8 mouse cellular contexts compared by ENCODE assay signal in the genomic region with DNA sequence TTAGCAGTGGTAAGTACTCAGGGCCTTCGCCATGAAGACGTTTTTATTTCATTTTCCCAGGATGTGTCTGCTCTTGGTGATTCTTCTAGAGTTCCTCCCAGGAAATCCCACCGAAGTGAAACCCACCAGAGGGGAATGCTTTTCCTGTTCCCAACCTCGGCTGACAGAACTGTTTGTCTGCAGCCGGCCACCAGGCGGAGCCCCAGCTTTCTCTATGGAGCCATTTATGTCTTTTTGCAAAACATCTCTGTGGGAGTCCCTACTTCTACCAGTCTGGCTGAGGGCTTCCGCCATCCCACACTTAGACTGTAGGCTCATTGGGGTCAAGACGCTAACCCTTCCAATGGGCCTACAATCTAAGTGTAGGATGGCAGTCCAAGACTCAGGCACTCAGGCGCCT. TPM values are rescaled to one million over a fixed set of nuclear protein-coding genes. Genes with fewer than 3 reads are reported as not detected.
A peak's percentile ranks its signal among the peaks of the same experiment; 100 is the strongest.
DNase-seq lines count a peak whose midpoint lies in the region; ATAC-seq and TF ChIP-seq lines count a peak whose summit lies in the region.

No protein-coding gene starts in this region.

- no peaks in the 10 kb centered on the region for H3K9me3 ChIP-seq in intestine, postnatal 0 days (ENCODE audit: control insufficient read depth)
- no peaks in the 10 kb centered on the region for H3K9me3 ChIP-seq in limb, embryonic 10.5 days (replicated peaks)
- no peaks in the 10 kb centered on the region for H3K9me3 ChIP-seq in midbrain, embryonic 13.5 days

- H3K4me1 ChIP-seq in intestine, postnatal 0 days (replicated peaks; ENCODE audit: control insufficient read depth, insufficient read depth, low read length), result no peaks in the 10 kb centered on the region
- H3K4me1 ChIP-seq in limb, embryonic 10.5 days, result peaks cover 8% of the 10 kb centered on the region
- 0 out of 2 replicates have a peak, but pooled peaks cover 10% of the 10 kb centered on the region for H3K4me1 ChIP-seq in midbrain, embryonic 13.5 days (replicated peaks)

- ATAC-seq in intestine, postnatal 0 days, result no peak
- ATAC-seq in midbrain, embryonic 13.5 days, result peak; percentile 72

- peak; percentile 85 for TF ChIP-seq CTCF in intestine, postnatal 0 days (IDR thresholded peaks at IDR 0.05; ENCODE audit: low read depth)

- WGBS in intestine, postnatal 0 days, result 11% methylated on average over 9 of the region's 9 CpGs
- 11% methylated on average over 9 of the region's 9 CpGs for WGBS in limb, embryonic 10.5 days
- whole genome bisulfite sequencing in midbrain, embryonic 13.5 days, result 10% methylated on average over 9 of the region's 9 CpGs

- DNase-seq in gastrocnemius, adult 18-20 months (ENCODE audit: low spot score), result peak; percentile 29
- no peak for DNase-seq in gastrocnemius, postnatal 25 days
- DNase-seq in embryo, embryonic 11 days, result peak; percentile 89
- DNase-seq in heart, adult 11 months, result peak; percentile 92
- DNase-seq in limb, embryonic 10.5 days (ENCODE audit: low spot score), result peak; percentile 84
- DNase-seq in spleen, postnatal 4 days (ENCODE audit: low spot score in 2 of 2), result peak; percentile 50 to 76

- H3K4me2 ChIP-seq in intestine, postnatal 0 days (replicated peaks; ENCODE audit: low read depth), result peak overlapping the region; percentile 54
- H3K4me2 ChIP-seq in midbrain, embryonic 13.5 days (replicated peaks), result peak overlapping the region; percentile 54

- no peak overlapping the region for H3K27ac ChIP-seq in intestine, postnatal 0 days (ENCODE audit: low read depth, low read length)
- peak overlapping the region; percentile 72 for H3K27ac ChIP-seq in limb, embryonic 10.5 days
- no peak overlapping the region for H3K27ac ChIP-seq in midbrain, embryonic 13.5 days

- no peak overlapping the region for H3K9ac ChIP-seq in intestine, postnatal 0 days (ENCODE audit: low read depth, low read length)
- H3K9ac ChIP-seq in midbrain, embryonic 13.5 days (replicated peaks), result peak overlapping the region; percentile 51; the same call in 1 of the 2 replicates

- peak overlapping the region; percentile 18; the same call in 1 of the 2 replicates for H3K4me3 ChIP-seq in intestine, postnatal 0 days (ENCODE audit: low read depth, low read length)
- peak overlapping the region; percentile 54 for H3K4me3 ChIP-seq in limb, embryonic 10.5 days
- peak overlapping the region; percentile 34 for H3K4me3 ChIP-seq in midbrain, embryonic 13.5 days (replicated peaks)

- H3K27me3 ChIP-seq in intestine, postnatal 0 days (replicated peaks; ENCODE audit: control insufficient read depth, insufficient read depth, low read length), result no peaks in the 10 kb centered on the region
- H3K27me3 ChIP-seq in limb, embryonic 10.5 days (ENCODE audit: low read depth, poor library complexity, severe bottlenecking), result peaks cover 23% of the 10 kb centered on the region
- peaks cover 41% of the 10 kb centered on the region for H3K27me3 ChIP-seq in midbrain, embryonic 13.5 days

- H3K36me3 ChIP-seq in intestine, postnatal 0 days (ENCODE audit: control insufficient read depth, insufficient read depth), result no peaks in the 10 kb centered on the region
- H3K36me3 ChIP-seq in limb, embryonic 10.5 days, result no peaks in the 10 kb centered on the region
- H3K36me3 ChIP-seq in midbrain, embryonic 13.5 days, result no peaks in the 10 kb centered on the region

RNA-seq across cellular contexts. Expression of gene Eno4, which starts 31.8 kb away (rescaled TPM):
- total RNA-seq in gastrocnemius, adult 18-20 months (2021), result not detected
- total RNA-seq in gastrocnemius, postnatal 25 days (2021), result not detected
- polyA plus RNA-seq in intestine, postnatal 0 days (2015; fragmentation: Nextera tagmentation; extraction: Ambion mirVana), result 0.05 and 0.10 TPM in 2 replicates
- 0.51 and 0.79 TPM in 2 replicates for polyA plus RNA-seq in limb, embryonic 10.5 days (2016; fragmentation: Nextera tagmentation; extraction: Ambion mirVana)
- polyA plus RNA-seq in midbrain, embryonic 13.5 days (2015; fragmentation: Nextera tagmentation; extraction: Ambion mirVana), result 0.61 and 0.66 TPM in 2 replicates

RNA-seq across cellular contexts. Expression of gene Hspa12a, which starts 32.1 kb away (rescaled TPM):
- 1 to 10 TPM; 4.3 to 4.7 TPM for total RNA-seq in gastrocnemius, adult 18-20 months (2021)
- total RNA-seq in gastrocnemius, postnatal 25 days (2021), result 1 to 10 TPM; 7.0 to 7.8 TPM
- polyA plus RNA-seq in intestine, postnatal 0 days (2015; fragmentation: Nextera tagmentation; extraction: Ambion mirVana), result 3.6 TPM in 2 replicates
- polyA plus RNA-seq in limb, embryonic 10.5 days (2016; fragmentation: Nextera tagmentation; extraction: Ambion mirVana), result 3.1 and 3.6 TPM in 2 replicates
- 30.1 and 35.4 TPM in 2 replicates for polyA plus RNA-seq in midbrain, embryonic 13.5 days (2015; fragmentation: Nextera tagmentation; extraction: Ambion mirVana)
